Mouse (Mus musculus) urinary bladder, postnatal 14 days (tissue): Measurements from ENCODE around the gene Prkca.

Experiments used
- DNase-seq: peaks from one replicate; pipeline ENCODE4 v3.0.0; 2021; ENCODE audit warnings: low spot score

Gene Prkca

GRCm38 (mm10) chr11:108260775-108261517 lies 82.8 kb downstream of the Prkca start:
- DNase-seq, result no peak

- no peak for DNase-seq
These were observed 84.3 kb downstream of the Prkca start for GRCm38 (mm10) chr11:108259391-108259790.

- no peak for DNase-seq
These were observed 84.9 kb downstream of the Prkca start for GRCm38 (mm10) chr11:108258811-108259266.

GRCm38 (mm10) chr11:108257921-108258320 lies 85.8 kb downstream of the Prkca start:
- no peak for DNase-seq

- DNase-seq, result no peak
These were observed 89.0 kb downstream of the Prkca start for GRCm38 (mm10) chr11:108254681-108255080.

- DNase-seq, result no peak
These were observed 91.6 kb downstream of the Prkca start for GRCm38 (mm10) chr11:108251924-108252775.

- no peak for DNase-seq
These were observed 92.7 kb downstream of the Prkca start for GRCm38 (mm10) chr11:108250829-108251637.

- no peak for DNase-seq
These were observed 93.5 kb downstream of the Prkca start for GRCm38 (mm10) chr11:108250146-108250635.

- no peak for DNase-seq
These were observed 94.2 kb downstream of the Prkca start for GRCm38 (mm10) chr11:108249487-108249886.

GRCm38 (mm10) chr11:108249047-108249403 lies 94.7 kb downstream of the Prkca start:
- no peak for DNase-seq

GRCm38 (mm10) chr11:108248218-108249046 lies 95.3 kb downstream of the Prkca start:
- DNase-seq, result no peak

- no peak for DNase-seq
These were observed 96.4 kb downstream of the Prkca start for GRCm38 (mm10) chr11:108247121-108247863.

- DNase-seq, result no peak
These were observed 97.4 kb downstream of the Prkca start for GRCm38 (mm10) chr11:108246267-108246702.

GRCm38 (mm10) chr11:108244241-108244640 lies 99.5 kb downstream of the Prkca start:
- DNase-seq, result no peak

- no peak for DNase-seq
These were observed 100.1 kb downstream of the Prkca start for GRCm38 (mm10) chr11:108243633-108244032.

GRCm38 (mm10) chr11:108240924-108241498 lies 102.7 kb downstream of the Prkca start:
- no peak for DNase-seq

GRCm38 (mm10) chr11:108239173-108239572 lies 104.6 kb downstream of the Prkca start:
- DNase-seq, result no peak

- DNase-seq, result no peak
These were observed 106.8 kb downstream of the Prkca start for GRCm38 (mm10) chr11:108236754-108237428.

GRCm38 (mm10) chr11:108236195-108236594 lies 107.5 kb downstream of the Prkca start:
- DNase-seq, result no peak
